Mouse (Mus musculus) stomach, postnatal 0 days (tissue): ENCODE measurements around the gene Ppp2r3a.

Experiments used
- CTCF ChIP-seq: IDR thresholded peaks from 2 replicates; pipeline ENCODE4 v1.5.1; 2016; ENCODE audit warnings: antibody characterized with exemption, low read depth, mild to moderate bottlenecking, moderate library complexity
- EP300 ChIP-seq: optimal IDR thresholded peaks from 2 replicates; pipeline ENCODE3; 2016; ENCODE audit warnings: antibody characterized with exemption

DNA sequence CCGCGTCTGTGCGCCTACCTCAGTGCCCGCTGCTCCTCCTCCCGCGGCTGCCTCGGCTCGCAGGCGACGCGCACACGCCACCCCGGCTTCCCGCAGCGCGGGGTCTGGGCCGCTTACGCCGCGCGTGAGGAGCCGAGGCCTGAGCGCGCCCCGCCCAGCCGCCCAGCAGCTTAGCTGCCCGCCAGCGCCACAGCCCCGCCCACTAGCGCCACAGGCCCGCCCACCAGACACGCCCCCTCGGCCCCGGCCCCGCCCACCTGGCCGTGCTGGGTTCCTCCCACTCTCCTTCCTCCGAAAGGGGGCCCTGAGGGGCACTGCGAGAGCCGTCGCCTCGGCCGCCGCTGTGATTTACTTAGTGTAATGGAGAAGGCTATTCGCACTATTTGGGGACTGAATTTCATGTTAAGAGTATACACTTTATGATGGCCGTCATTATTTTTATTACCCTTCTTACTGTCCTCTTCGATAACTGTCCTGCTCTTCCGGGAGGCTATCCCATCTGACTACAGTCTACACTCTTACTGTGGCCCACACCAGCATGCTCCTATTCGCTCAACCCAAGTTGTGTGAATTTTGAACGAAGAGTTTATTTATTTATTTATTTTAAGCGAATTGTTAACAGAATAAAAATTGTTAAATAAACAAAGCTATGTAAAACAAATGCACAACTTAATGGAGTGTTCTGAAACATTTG, at the start of gene Ppp2r3a:
- TF ChIP-seq CTCF (peak; percentile 48), EP300 (no peak)
